Mouse (Mus musculus) stomach, postnatal 0 days (tissue): ENCODE measurements around the gene Il4ra.

Experiments used
- CTCF ChIP-seq: IDR thresholded peaks from 2 replicates; pipeline ENCODE4 v1.5.1; 2016; ENCODE audit warnings: antibody characterized with exemption, low read depth, mild to moderate bottlenecking, moderate library complexity
- EP300 ChIP-seq: optimal IDR thresholded peaks from 2 replicates; pipeline ENCODE3; 2016; ENCODE audit warnings: antibody characterized with exemption

GRCm38 (mm10) chr7:125568888-125569287, 17.0 kb downstream of the Il4ra start:
- TF ChIP-seq EP300 (no peak), CTCF (no peak)
